In genomic region chr5:135024665-135025224, GRCm38 (mm10) we compare ENCODE assay signal across 8 mouse cellular contexts. TPM values are rescaled to one million over a fixed set of nuclear protein-coding genes. Genes with fewer than 3 reads are reported as not detected.
DNase-seq lines count a peak whose midpoint lies in the region; ATAC-seq and TF ChIP-seq lines count a peak whose summit lies in the region.

No protein-coding gene starts in this region.

- 20% methylated on average over 11 of the region's 11 CpGs for WGBS in lung, embryonic 14.5 days
- WGBS in forebrain, embryonic 10.5 days: 84% methylated on average over 11 of the region's 11 CpGs
- WGBS in limb, embryonic 10.5 days: 59% methylated on average over 11 of the region's 11 CpGs
- WGBS in neural tube, embryonic 14.5 days: 63% methylated on average over 11 of the region's 11 CpGs

- peak; percentile 83 for DNase-seq in lung, embryonic 14.5 days
- DNase-seq in lung, postnatal 14 days: no peak
- no peak for DNase-seq in forebrain, embryonic 10.5 days (ENCODE audit: extremely low spot score, low spot score)
- no peak for DNase-seq in limb, embryonic 10.5 days (ENCODE audit: low spot score)
- DNase-seq in adrenal gland, adult (ENCODE audit: inconsistent age in 2 of 2, low spot score in 1 of 2): no peak
- DNase-seq in cerebellum, postnatal 10 days: no peak
- no peak for DNase-seq in left cerebral cortex, adult 8-10 months (ENCODE audit: low spot score in 2 of 2)

- no peaks in the 10 kb centered on the region for H3K9me3 ChIP-seq in lung, embryonic 14.5 days (ENCODE audit: low read depth, low read length)
- H3K9me3 ChIP-seq in forebrain, embryonic 10.5 days: no peaks in the 10 kb centered on the region
- H3K9me3 ChIP-seq in limb, embryonic 10.5 days (replicated peaks): no peaks in the 10 kb centered on the region
- no peaks in the 10 kb centered on the region for H3K9me3 ChIP-seq in neural tube, embryonic 14.5 days (ENCODE audit: control insufficient read depth, low read length)

- H3K27me3 ChIP-seq in lung, embryonic 14.5 days (ENCODE audit: insufficient read depth, low read length): no peaks in the 10 kb centered on the region
- peaks cover 17% of the 10 kb centered on the region for H3K27me3 ChIP-seq in forebrain, embryonic 10.5 days (ENCODE audit: poor library complexity, severe bottlenecking)
- no peaks in the 10 kb centered on the region for H3K27me3 ChIP-seq in limb, embryonic 10.5 days (ENCODE audit: low read depth, poor library complexity, severe bottlenecking)
- no peaks in the 10 kb centered on the region for H3K27me3 ChIP-seq in neural tube, embryonic 14.5 days (ENCODE audit: control insufficient read depth, insufficient read depth, low read length)

- peak overlapping the region; percentile 74 for H3K4me2 ChIP-seq in lung, embryonic 14.5 days
- H3K4me2 ChIP-seq in neural tube, embryonic 14.5 days (ENCODE audit: low read depth, low read length): peak overlapping the region; percentile 85; the same call in 1 of the 2 replicates

- TF ChIP-seq CTCF in lung, embryonic 14.5 days (IDR thresholded peaks at IDR 0.05; ENCODE audit: low read depth): no peak

- peak overlapping the region; percentile 60 for H3K4me3 ChIP-seq in lung, embryonic 14.5 days (ENCODE audit: low read depth, low read length)
- H3K4me3 ChIP-seq in forebrain, embryonic 10.5 days: peak overlapping the region; percentile 76
- H3K4me3 ChIP-seq in limb, embryonic 10.5 days: peak overlapping the region; percentile 91
- peak overlapping the region; percentile 66; the same call in 1 of the 2 replicates for H3K4me3 ChIP-seq in neural tube, embryonic 14.5 days (ENCODE audit: low read depth, low read length)

- peak overlapping the region; percentile 1; the same call in 1 of the 2 replicates for H3K27ac ChIP-seq in lung, embryonic 14.5 days (ENCODE audit: low read depth)
- H3K27ac ChIP-seq in forebrain, embryonic 10.5 days: no peak overlapping the region
- no peak overlapping the region for H3K27ac ChIP-seq in limb, embryonic 10.5 days
- no peak overlapping the region for H3K27ac ChIP-seq in neural tube, embryonic 14.5 days (ENCODE audit: low read depth, low read length)

- peak overlapping the region; percentile 64; the same call in 1 of the 2 replicates for H3K9ac ChIP-seq in lung, embryonic 14.5 days
- H3K9ac ChIP-seq in neural tube, embryonic 14.5 days (replicated peaks; ENCODE audit: low read depth, low read length): no peak overlapping the region

- H3K36me3 ChIP-seq in lung, embryonic 14.5 days (ENCODE audit: insufficient read depth): no peaks in the 10 kb centered on the region
- H3K36me3 ChIP-seq in forebrain, embryonic 10.5 days (replicated peaks): no peaks in the 10 kb centered on the region
- H3K36me3 ChIP-seq in limb, embryonic 10.5 days: 0 out of 2 replicates have a peak, but pooled peaks cover 4% of the 10 kb centered on the region
- H3K36me3 ChIP-seq in neural tube, embryonic 14.5 days (ENCODE audit: control insufficient read depth, insufficient read depth, low read length): no peaks in the 10 kb centered on the region

- peaks cover 32% of the 10 kb centered on the region for H3K4me1 ChIP-seq in lung, embryonic 14.5 days (ENCODE audit: insufficient read depth)
- peaks cover 48% of the 10 kb centered on the region for H3K4me1 ChIP-seq in forebrain, embryonic 10.5 days
- H3K4me1 ChIP-seq in limb, embryonic 10.5 days: peaks cover 48% of the 10 kb centered on the region
- H3K4me1 ChIP-seq in neural tube, embryonic 14.5 days (ENCODE audit: control insufficient read depth, insufficient read depth, low read length): peaks cover 4% of the 10 kb centered on the region; the same call in 1 of the 2 replicates

- ATAC-seq in lung, embryonic 14.5 days (ENCODE audit: insufficient read depth): no peak
- ATAC-seq in neural tube, embryonic 14.5 days (ENCODE audit: low read depth): no peak

RNA-seq across cellular contexts. Expression of gene Stx1a, which starts 1.5 kb away (rescaled TPM):
- polyA plus RNA-seq in lung, embryonic 14.5 days (2014; fragmentation: Nextera tagmentation; extraction: Ambion mirVana): 13.2 and 14.5 TPM in 2 replicates
- polyA plus RNA-seq in forebrain, embryonic 10.5 days (2016; fragmentation: Nextera tagmentation; extraction: Ambion mirVana): 8.7 and 10.0 TPM in 2 replicates
- polyA plus RNA-seq in limb, embryonic 10.5 days (2016; fragmentation: Nextera tagmentation; extraction: Ambion mirVana): 7.5 and 8.1 TPM in 2 replicates
- polyA plus RNA-seq in neural tube, embryonic 14.5 days (2014; fragmentation: Nextera tagmentation; extraction: Ambion mirVana): 120 and 132 TPM in 2 replicates
- 100 to 1,000 TPM; 239 to 271 (median 248) TPM for total RNA-seq in left cerebral cortex, adult 8-10 months (2022)

RNA-seq across cellular contexts. Expression of gene Abhd11, which starts 15.8 kb away (rescaled TPM):
- 60.0 and 71.0 TPM in 2 replicates for polyA plus RNA-seq in lung, embryonic 14.5 days (2014; fragmentation: Nextera tagmentation; extraction: Ambion mirVana)
- 40.1 and 40.8 TPM in 2 replicates for polyA plus RNA-seq in forebrain, embryonic 10.5 days (2016; fragmentation: Nextera tagmentation; extraction: Ambion mirVana)
- 23.5 and 30.1 TPM in 2 replicates for polyA plus RNA-seq in limb, embryonic 10.5 days (2016; fragmentation: Nextera tagmentation; extraction: Ambion mirVana)
- 74.8 and 79.6 TPM in 2 replicates for polyA plus RNA-seq in neural tube, embryonic 14.5 days (2014; fragmentation: Nextera tagmentation; extraction: Ambion mirVana)
- 10 to 100 TPM; 35.2 to 39.9 (median 36.7) TPM for total RNA-seq in left cerebral cortex, adult 8-10 months (2022)

RNA-seq across cellular contexts. Expression of gene Cldn3, which starts 38.7 kb away (rescaled TPM):
- 137 and 139 TPM in 2 replicates for polyA plus RNA-seq in lung, embryonic 14.5 days (2014; fragmentation: Nextera tagmentation; extraction: Ambion mirVana)
- polyA plus RNA-seq in forebrain, embryonic 10.5 days (2016; fragmentation: Nextera tagmentation; extraction: Ambion mirVana): 10.8 and 14.9 TPM in 2 replicates
- polyA plus RNA-seq in limb, embryonic 10.5 days (2016; fragmentation: Nextera tagmentation; extraction: Ambion mirVana): 8.3 and 10.3 TPM in 2 replicates
- 0.48 and 0.57 TPM in 2 replicates for polyA plus RNA-seq in neural tube, embryonic 14.5 days (2014; fragmentation: Nextera tagmentation; extraction: Ambion mirVana)
- total RNA-seq in left cerebral cortex, adult 8-10 months (2022): under 1 TPM in 2 of 4 experiments, not detected in 2; 0.50 to 0.93 TPM

RNA-seq across cellular contexts. Expression of gene Dnajc30, which starts 39.3 kb away (rescaled TPM):
- polyA plus RNA-seq in lung, embryonic 14.5 days (2014; fragmentation: Nextera tagmentation; extraction: Ambion mirVana): 31.9 and 33.2 TPM in 2 replicates
- 25.0 and 26.1 TPM in 2 replicates for polyA plus RNA-seq in forebrain, embryonic 10.5 days (2016; fragmentation: Nextera tagmentation; extraction: Ambion mirVana)
- polyA plus RNA-seq in limb, embryonic 10.5 days (2016; fragmentation: Nextera tagmentation; extraction: Ambion mirVana): 27.7 and 30.8 TPM in 2 replicates
- polyA plus RNA-seq in neural tube, embryonic 14.5 days (2014; fragmentation: Nextera tagmentation; extraction: Ambion mirVana): 42.2 and 47.0 TPM in 2 replicates
- 10 to 100 TPM; 40.1 to 43.0 (median 42.0) TPM for total RNA-seq in left cerebral cortex, adult 8-10 months (2022)

RNA-seq across cellular contexts. Expression of gene Bud23, which starts 40.0 kb away (rescaled TPM):
- polyA plus RNA-seq in lung, embryonic 14.5 days (2014; fragmentation: Nextera tagmentation; extraction: Ambion mirVana): 102 and 116 TPM in 2 replicates
- 172 and 176 TPM in 2 replicates for polyA plus RNA-seq in forebrain, embryonic 10.5 days (2016; fragmentation: Nextera tagmentation; extraction: Ambion mirVana)
- polyA plus RNA-seq in limb, embryonic 10.5 days (2016; fragmentation: Nextera tagmentation; extraction: Ambion mirVana): 194 and 201 TPM in 2 replicates
- 60.3 and 72.5 TPM in 2 replicates for polyA plus RNA-seq in neural tube, embryonic 14.5 days (2014; fragmentation: Nextera tagmentation; extraction: Ambion mirVana)
- 10 to 100 TPM; 39.2 to 51.0 (median 47.5) TPM for total RNA-seq in left cerebral cortex, adult 8-10 months (2022)
